Mouse (Mus musculus) neutrophil, adult 5-6 weeks (primary cell): Measurements from ENCODE around the gene Gm20388. TPM values are rescaled to one million over a fixed set of nuclear protein-coding genes. Genes with fewer than 3 reads are reported as not detected.
"Not testable (repeated sequence)": the region's sequence is repeated elsewhere in the genome, so short reads cannot be mapped to it uniquely, and the experiment has no call there.

Experiments used
- ATAC-seq: fragments of 151-379, 151-347 bp; 2 replicates; pipeline ENCODE4 v1.8.0; 2017; ENCODE audit warnings: mild to moderate bottlenecking, moderate TSS enrichment; ENCODE audit not compliant: insufficient number of reproducible peaks, poor library complexity, low FRiP score, severe bottlenecking; ENCODE audit errors: extremely low read depth
- total RNA-seq: library from RNA; stranded (forward); fragments of 200-1000 nt; gene quantifications from 2 replicates; pipeline ENCODE4 v1.2.3, GENCODE M21; 2017

Gene Gm20388
- total RNA-seq, 1 experiment from 2014 or later = 10.8 TPM

- no peak for ATAC-seq
Measured at GRCm38 (mm10) chr8:123453951-123454350, 3543.3 kb downstream of the Gm20388 start.

GRCm38 (mm10) chr8:123454559-123454958, 3543.9 kb downstream of the Gm20388 start:
- no peak for ATAC-seq

DNA sequence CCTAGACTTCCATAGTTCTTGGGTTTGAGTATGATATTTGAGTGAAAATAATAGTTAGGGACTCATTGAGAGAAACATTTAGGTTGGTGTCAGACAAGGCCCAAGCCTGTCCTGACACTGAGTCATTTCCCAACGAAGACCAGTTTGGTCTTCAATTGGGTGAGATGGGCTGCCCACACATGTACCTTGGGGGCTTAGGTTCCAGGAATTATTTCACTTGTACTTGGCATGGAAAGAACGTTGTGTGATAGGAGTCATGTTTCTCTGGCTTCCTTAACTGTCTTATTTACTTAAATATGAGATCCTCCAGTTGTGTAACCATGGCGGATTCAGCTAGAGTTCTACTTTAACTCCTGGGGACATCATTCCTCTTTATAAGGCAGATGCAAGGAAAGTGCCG, 3553.0 kb downstream of the Gm20388 start:
- no peak for ATAC-seq

DNA sequence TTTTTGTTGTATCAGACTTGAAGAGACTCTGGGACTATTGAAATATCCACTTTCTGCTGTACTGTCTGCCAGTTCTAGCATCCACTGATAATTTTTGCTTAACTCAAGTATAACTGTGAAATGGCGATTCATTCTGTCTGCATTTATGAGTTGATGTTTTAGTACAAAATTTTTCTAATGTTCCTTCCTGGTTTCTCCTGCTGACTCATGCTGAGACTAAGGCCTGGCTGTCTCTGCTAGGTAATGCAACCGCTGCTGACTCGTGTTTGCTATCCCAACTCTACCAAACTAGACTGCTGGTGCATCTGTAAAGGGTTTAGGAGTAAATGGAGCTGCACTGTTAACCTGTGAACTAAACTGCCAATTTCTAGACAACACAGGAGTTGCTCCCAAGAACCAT, 3556.8 kb downstream of the Gm20388 start:
- no peak for ATAC-seq

DNA sequence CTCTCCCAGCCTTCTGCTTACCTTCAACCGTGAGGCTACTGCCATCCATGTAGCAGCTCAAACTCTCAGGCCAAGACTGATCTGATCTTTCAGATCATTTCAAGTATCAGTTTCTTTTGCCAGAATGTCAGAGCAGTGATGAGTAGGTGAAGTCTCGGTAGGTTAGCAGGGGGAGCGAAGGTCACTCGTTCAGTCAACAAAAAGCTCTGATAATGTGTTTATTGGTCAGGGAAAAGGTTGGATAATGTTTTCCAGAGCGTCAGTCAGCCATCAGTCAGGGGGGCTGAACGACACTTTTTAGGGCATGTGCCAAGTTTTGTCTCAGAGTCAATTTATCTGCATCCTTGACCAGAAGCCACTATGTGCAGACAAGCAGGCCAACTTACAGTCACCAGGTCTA, 3562.3 kb downstream of the Gm20388 start:
- not testable (repeated sequence) for ATAC-seq

DNA sequence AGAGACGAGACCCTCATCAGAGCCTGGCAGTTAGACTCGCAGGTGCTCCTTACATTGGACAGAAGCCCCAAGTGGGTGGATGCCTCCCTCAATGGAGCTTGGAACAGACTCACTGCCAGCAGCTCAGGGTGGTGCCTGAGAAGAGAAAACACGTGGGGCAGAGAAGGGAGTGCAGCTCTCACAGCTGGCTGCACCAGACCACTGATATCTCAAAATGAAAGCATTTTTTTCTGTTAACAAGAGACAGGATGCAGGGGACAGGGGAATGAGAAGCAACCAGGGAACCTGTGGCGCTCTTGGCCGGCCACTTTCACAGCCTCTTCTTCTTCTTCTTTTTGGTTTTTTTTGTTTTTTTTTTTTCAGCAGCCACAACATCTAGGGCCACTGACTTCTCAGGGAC, 3563.9 kb downstream of the Gm20388 start:
- not testable (repeated sequence) for ATAC-seq

GRCm38 (mm10) chr8:123476911-123477736, 3566.5 kb downstream of the Gm20388 start:
- peak; percentile 14; the same call in 1 of the 2 replicates for ATAC-seq

- ATAC-seq = peak; percentile 65
Measured at GRCm38 (mm10) chr8:123477737-123478258, 3567.2 kb downstream of the Gm20388 start, which contains the start of gene Afg3l1. Gene Afg3l1 (plus strand): TSS chr8:123477903.

- ATAC-seq = peak; percentile 28
Measured at GRCm38 (mm10) chr8:123478456-123479218, 3568.0 kb downstream of the Gm20388 start.

DNA sequence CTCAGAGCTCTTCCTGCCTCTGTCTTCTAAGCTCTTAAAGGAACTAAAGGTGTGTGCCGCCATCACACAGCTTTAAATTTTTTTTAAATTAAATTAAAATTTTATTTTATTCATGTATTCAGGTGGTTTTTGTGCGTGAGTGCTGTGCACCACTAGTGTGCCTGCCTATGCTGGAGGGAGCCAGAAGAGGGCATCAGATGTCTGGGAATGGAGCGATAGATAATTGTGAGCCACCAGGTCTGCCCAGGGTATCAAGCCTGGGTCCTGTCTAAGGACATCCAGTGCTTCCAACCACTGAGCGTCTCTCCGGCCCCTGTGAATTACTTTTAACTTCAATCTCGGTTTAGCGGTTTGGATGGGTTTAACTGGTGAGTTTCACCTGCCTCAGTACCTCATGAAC, 3572.0 kb downstream of the Gm20388 start:
- ATAC-seq = no peak

- ATAC-seq = no peak
Measured at GRCm38 (mm10) chr8:123491280-123492075, 3580.8 kb downstream of the Gm20388 start.

DNA sequence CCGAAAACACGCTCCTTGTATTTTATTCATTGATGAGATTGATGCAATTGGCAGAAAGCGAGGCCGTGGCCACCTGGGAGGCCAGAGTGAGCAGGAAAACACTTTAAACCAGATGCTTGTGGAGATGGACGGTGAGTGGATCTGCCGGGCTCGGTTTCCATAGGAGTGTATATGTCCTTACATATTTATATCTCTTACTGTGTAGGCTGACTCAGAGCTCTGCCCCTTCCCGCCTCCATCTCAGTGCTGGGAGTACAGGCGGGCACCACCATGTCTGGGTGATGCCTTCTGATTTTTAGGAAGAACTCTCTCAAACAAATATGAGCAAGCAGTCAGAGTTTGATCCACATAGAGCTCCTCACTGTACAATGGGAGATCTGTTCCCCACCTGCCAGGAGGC, 3582.3 kb downstream of the Gm20388 start:
- ATAC-seq = no peak

DNA sequence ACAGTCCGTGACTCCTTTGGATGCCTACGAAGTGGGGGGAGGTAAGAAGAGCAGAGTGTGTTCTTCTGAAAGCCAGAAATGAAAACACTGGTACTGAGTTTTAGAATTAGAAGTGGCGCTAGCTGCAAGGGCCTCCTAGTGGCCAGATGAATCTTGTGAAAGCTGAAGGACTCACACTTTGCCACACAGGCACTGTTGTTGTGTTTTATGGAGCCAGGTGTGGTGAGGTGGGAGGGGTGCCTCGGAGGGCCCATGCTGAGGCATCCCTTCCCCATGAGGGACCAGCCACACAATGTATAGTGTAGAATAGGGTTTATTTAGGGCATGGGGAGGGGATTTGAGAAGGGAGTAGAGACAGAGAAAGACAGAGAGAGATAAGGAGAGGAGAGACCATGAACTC, 3587.1 kb downstream of the Gm20388 start:
- no peak for ATAC-seq

GRCm38 (mm10) chr8:123498963-123499362, 3588.3 kb downstream of the Gm20388 start:
- no peak for ATAC-seq

GRCm38 (mm10) chr8:123499556-123499955, 3588.9 kb downstream of the Gm20388 start:
- no peak for ATAC-seq

GRCm38 (mm10) chr8:123502192-123502591, 3591.6 kb downstream of the Gm20388 start:
- no peak for ATAC-seq

GRCm38 (mm10) chr8:123503801-123504467, 3593.3 kb downstream of the Gm20388 start:
- ATAC-seq = no peak

- ATAC-seq = no peak
Measured at GRCm38 (mm10) chr8:123504591-123505195, 3594.1 kb downstream of the Gm20388 start.
